Mouse (Mus musculus) adrenal gland (tissue): ENCODE data around the gene Tamm41.

ENCODE experiments used
- intact Hi-C: fragments of 180-260 bp; cut with DNase I; formaldehyde crosslinking; loops from one replicate; pipeline ENCODE4 v1.15.1; 2025
- long read RNA-seq, 2 experiments: library from polyadenylated mRNA; unstranded; transcript quantifications; one replicate each; pipeline ENCODE4 v2.0.0; 2020; ENCODE audit warnings: borderline replicate concordance in 1 of 2; ENCODE audit not compliant: insufficient replicate concordance in 1 of 2

Gene Tamm41
- long read RNA-seq, experiment 1, transcript Tamm41-201 (8 exons, 1,168 nt) = major isoform, 8 of 9 reads
- long read RNA-seq, experiment 1, partial matches to known transcripts = 0 of 9 reads
- long read RNA-seq, experiment 1, other reads (novel, unspliced or antisense) = 1 of 9 reads
- long read RNA-seq, experiment 2, transcript Tamm41-201 (8 exons, 1,168 nt) = major isoform, 7 of 12 reads
- long read RNA-seq, experiment 2, partial matches to known transcripts = 1 of 12 reads
- long read RNA-seq, experiment 2, other reads (novel, unspliced or antisense) = 4 of 12 reads

DNA sequence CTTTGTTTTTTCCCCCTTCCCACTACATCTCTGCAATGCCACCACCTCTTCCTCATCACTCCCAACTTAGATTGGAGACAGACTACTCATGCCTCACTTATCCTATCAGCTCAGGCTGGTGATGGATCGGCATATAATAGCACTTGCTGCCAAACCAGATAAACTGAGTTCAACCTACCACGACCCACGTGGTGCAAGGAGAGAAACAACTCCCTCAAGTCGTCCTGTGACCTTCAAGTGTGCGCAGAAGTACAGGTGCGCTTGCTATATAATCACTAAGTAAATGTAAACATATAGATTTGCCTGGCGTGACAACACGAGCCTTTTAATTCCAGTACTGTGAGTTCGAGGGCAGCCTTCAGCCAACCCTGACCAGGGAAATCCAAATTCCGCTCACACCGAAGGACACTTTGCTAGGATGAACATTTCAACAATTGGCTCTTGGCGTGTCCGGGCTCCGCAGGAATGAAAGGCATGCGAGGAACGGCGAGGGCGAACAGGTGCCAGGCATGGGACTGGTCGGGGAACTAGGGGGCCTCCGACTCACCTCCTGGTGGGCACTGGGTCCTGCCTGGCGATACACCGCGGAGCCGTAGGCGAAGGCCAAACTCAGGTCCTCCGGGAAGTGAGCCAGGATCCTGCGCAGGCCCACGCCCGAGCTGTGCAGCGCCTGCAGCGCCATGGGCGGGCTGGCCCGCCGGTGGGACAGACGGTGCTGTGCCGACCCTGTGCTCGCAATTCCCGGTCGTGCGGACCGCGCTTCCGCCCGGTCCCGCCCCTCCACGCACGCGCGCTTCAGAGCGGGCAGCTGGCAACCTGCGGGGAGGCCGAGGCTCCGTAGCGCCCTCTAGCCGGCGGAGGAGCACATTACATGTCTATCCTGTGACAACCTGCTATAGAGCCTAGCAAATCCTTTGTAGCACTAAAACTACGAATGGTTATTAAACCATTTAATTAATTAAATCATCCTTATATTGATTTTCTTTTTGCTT is at the start of gene Tamm41:
Gene Tamm41 (minus strand): TSS at position 774 of the 992 bp plus-strand sequence.
- intact Hi-C loops = loop anchor here (10.0 kb wide), 1 partner anchor 227 kb away; no protein-coding TSS in a partner anchor

DNA sequence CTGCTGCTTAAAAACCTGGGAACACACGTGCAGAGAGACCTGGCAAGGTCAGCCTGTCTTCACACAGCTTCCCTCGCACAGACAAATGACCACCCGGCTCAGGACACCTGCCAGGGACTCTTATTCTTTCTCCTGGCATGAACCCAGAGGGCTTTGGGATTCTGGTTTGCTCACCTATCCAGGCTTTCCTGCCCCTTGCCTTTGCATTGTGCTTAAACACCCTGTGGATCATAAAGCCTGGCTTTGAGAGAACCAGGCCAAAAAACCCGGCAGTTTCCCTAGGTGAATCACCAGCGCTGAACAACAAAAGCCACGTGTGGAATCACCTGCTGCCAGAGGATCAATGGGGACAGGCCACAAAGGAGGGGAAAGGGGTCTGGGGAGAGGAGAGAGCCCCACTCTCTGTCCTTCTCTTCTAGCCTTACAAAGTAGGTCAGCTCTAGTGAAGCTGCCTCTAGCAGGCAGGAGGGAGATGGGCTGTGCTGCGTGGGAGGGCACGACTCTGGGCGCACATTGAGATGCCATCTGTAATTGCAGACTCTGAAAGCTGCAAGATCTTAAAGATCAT is 47.7 kb upstream of the Tamm41 start:
- intact Hi-C loops = no loop called here

DNA sequence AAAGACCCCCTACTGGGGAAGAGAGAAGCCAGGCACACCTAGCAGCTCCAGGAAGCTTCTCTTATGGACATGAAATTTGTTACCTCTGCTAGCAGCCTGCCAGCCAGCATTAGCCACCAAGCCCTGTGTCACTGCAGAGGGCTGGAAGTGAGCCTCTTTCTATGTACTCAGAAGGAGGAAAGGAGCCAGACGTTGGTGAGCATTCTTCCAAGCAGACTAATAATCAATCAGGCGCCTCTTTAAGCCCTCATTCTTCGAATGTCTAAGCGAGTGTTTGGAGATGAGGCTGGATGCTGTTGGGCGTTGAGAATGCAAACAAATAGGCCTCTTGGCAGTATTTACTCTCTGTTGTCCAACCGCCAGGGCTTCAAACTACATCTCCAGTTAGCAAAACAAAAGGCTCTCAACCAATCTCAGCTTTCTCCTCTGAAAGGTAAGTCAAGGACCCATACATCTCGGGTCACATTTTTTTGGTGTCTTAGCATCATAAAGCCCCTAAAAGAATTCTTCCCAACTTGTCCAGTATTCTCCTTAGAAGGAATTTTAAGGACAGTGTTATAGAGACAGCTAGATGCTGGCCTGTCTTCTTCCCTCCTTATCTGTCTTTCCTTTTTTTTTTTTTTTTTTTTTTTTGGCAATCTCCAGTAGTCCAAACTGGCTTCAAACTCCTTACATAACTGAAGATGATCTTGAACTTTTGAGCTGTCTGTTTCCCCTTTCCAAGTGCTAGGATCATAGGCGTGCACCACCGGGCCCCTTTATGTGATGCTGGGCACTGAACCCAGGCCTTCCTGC is 39.3 kb upstream of the Tamm41 start:
- intact Hi-C loops = no loop called here

DNA sequence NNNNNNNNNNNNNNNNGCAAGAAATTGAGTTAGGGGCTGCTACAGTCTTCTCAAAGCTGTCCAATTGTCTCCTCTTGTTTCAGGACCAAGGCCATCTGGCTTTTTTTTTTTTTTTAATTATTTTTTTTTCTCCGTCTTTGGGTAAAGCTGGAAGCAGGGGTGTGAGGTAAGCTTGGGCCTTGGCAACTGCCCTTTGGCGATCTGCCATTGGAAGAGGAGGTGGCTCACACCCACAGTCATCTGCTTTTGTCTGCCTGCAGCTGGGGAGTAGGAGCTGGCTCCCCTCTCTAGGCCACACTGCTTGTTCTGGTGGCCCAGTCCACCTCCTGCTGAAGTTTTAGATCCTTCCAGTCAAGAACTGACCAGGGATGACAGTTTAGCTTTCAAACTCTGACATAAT is 34.3 kb upstream of the Tamm41 start:
- intact Hi-C loops = no loop called here

DNA sequence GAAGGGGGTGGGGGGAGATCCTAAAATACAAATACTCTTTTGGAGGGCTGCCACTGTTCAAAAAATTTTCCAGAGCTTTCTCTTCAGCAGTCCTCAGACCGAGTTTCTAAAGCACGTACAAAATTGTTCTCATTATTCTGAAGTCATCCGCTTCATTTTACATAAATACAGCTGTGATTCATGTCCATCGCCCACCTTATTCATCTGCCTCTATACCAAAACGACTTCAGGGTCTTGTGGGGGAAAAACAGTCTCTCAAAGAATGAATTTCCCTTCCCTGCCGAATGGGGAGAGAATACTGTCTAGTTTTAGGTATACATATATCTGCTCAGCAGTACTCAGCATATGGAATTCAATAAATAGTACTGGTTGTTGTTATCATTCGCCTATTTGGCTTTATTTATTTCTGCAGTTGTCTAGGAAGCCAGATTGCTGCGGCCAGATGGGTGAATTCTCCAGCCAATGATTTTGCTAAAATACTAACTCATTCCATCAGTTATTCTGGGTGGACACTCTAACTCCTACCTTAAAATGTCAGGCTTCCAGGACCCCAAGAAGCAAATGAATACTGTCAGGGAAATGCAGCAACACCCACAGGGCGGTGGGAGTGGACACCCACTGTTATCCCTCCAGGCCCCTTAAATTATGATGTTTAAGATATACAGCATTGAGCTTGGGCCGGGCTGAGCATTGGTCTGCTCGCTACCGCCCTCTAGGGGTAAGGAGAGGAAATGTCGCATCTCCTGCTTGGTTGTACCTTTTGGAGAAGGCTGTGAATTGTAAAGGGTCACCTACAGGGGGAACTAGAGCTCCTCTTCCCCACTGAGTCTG is 27.9 kb upstream of the Tamm41 start:
- intact Hi-C loops = no loop called here

DNA sequence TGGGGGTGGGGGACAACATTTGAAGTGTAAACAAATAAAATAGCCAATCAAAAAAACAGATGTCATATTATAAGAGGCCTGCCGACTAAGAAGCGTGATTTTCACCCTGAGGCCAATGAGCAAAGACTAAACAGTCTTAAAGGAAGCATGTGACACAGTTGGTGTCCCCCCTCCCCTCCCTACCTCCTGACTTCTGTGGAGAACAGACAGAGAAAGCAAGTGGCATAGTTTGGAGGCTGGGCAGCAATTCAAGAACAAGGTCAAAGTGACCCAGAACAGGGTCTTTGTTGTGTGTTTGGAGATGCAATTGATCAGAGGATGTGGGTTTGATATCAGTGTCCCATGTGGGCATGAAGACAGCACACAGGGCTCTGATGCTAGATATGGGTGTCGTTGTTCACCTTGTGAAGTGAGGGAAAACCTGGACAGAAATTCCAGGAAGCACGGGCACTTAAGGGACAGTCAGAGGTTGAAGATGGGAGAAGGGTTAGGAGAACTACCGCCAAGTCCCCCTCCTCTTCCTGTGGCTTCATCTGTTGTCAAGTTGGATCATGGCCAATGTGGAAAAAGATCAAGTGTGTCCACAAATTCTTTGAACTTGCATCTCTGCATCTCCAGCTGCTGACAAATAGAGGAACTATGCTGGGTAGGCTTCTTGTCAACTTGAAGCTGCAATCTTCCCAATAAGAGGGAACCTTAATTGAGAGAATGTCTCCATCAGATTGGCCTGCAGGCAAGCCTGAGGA is 25.1 kb upstream of the Tamm41 start:
- intact Hi-C loops = no loop called here

DNA sequence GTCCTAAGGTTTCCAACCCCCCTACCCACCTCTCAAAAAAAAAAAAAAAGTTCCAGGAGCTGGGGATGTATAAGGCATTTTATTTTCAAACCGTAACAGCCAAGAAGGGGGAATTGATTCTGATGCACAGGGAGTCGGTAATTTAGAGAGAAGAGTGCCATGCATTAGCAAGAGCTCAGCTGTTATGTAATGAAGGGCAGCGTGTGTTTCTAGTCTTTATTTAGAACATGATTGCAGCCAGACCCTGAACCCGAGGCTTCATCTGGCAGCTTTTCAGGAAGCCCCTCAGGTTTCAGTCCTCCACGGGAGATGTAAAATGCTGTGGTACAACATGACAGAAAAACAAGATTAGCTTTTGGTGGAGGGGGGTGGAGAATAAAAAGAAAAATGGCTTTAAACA is 21.6 kb upstream of the Tamm41 start:
- intact Hi-C loops = no loop called here

DNA sequence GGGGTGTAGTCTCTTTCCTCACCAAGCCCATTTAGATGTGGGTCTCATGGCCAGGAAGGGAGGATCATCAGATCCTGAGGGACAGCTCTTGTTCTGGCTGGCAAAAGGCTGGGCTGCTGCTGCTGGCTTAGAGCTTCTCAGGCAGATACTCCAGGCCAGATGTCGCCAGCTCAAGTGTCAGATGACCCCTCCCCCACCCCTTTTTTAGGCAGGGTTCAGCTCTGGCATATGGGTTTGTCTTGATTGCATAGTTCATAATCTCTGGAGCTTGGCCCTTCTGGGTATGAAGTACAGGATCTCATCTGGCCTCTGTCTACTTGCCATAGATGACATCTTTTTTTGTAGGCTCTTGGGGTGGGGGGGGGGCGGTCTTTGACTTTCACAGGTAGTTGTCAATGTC is 19.0 kb upstream of the Tamm41 start:
- intact Hi-C loops = no loop called here

DNA sequence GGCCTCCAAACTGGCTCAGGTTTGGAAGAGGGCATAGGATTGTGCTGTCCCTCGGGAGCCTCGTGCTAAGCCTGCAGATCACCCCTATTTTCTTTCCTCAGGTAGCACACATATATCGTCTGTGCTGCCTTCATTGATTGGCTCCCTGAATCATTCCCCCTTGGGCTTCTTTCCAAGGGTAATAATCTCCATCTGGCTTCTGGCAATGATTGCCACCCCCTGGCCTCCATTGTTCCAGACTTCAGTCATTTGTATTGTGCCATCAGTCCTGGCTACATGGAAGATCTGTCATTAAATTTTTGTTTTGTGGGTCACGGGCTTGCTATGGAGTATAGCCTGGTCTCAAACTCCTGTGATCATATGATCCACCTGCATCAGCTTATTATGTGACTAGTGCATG is 17.8 kb upstream of the Tamm41 start:
- intact Hi-C loops = no loop called here

DNA sequence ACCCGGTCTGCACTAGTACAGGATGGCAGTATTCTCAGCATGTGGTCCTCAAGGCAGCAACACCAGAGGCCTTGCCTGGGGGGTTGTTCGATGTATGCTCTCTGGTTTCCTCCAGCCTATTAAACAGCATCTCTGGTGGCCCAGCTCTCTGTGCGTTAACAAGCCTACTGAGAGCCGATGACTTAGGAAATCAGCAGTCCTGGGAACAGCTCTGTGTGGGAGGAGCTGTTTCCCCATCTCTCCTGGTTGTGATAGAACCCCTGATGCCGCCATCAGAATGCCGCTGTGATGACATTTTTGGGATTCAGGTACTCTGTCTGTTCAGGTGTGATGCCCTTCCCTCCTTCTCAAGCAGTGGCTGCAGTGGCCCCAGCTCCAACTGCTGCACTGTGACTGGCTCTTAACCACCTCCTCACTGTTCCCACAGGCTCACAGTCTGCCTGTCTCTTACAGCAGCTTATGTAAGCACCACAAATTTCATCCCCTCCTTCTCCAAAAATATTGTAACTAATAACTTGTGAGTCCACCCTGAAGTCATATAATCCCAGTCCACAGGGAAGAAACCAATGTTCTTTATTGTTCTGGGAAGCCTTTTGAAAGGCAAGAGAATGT is 14.0 kb upstream of the Tamm41 start:
- intact Hi-C loops = no loop called here

DNA sequence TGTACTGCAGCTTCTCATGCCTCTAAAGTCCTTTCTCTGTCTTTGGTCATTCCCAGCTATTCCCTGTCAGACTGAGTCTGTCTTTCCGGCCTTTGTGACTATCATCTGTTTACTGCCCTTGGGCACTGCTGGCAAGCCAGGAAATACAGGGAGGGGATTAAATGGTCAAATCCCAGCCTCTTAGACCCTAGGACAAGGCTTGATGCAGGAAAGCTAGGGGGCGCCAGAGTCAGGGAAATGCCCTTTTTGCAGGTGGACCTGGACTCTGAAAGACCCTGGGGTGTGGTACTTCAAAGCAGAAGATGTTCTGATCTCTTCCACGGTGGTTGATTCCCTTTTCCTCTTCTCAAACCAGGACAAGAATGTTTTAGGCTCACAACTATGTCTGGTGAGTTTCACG is 11.3 kb upstream of the Tamm41 start:
- intact Hi-C loops = no loop called here

DNA sequence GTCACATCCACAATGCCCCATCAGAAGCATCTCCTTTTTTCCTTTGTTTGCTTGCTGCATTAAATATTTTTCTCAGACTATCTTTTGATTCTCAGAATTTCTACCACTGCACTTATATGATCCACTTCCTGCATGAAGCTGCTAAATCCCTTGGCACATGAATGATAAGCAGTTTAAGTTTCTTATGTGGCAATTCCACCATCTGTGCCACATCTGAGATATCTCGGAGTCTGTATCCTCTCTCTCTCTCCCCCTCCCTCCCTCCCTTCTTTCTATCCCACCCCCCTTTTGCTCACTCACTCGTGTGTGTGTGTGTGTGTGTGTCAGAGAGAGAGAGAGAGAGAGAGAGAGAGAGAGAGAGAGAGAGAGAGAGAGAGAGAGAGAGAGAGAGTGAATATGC is 10.1 kb upstream of the Tamm41 start:
- intact Hi-C loops = no loop called here

DNA sequence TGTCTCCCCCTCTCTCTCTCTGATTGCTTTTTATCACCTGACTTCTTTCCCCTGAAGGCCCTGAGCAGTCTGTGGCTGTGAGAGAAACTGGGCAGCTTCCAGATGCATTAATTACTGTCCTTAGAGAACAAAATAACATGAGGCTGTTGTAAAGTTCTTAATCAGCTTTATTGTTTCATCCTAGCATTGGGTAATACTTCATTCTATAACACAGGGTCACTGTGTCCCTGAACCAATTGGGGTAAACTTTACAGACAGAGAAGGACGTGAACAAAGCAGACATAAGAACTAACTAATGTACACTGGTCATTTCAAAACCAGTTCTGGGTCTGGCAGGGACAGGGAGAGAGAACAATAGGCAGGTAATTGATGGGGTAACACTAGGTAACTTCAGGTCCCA is 8.4 kb upstream of the Tamm41 start:
- intact Hi-C loops = no loop called here

DNA sequence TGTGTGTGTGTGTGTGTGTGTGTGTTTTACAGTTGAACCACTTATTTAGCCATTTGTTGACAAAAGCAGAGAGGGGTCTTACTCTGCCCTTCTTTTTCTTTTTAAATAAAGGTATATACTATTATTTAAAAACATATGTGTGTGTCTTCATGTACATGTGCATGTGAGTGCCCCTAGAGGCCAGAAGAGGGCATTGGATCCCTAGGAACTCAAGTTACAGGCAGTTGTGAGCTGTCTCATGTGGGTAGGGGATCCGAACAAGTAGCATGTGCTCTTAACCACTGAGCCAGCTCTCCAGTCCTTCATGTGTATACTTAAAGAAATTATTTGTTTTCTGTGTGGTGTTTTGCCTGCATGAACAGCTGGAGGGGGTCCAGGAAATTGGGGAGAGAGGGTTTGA is 7.0 kb upstream of the Tamm41 start:
- intact Hi-C loops = no loop called here

DNA sequence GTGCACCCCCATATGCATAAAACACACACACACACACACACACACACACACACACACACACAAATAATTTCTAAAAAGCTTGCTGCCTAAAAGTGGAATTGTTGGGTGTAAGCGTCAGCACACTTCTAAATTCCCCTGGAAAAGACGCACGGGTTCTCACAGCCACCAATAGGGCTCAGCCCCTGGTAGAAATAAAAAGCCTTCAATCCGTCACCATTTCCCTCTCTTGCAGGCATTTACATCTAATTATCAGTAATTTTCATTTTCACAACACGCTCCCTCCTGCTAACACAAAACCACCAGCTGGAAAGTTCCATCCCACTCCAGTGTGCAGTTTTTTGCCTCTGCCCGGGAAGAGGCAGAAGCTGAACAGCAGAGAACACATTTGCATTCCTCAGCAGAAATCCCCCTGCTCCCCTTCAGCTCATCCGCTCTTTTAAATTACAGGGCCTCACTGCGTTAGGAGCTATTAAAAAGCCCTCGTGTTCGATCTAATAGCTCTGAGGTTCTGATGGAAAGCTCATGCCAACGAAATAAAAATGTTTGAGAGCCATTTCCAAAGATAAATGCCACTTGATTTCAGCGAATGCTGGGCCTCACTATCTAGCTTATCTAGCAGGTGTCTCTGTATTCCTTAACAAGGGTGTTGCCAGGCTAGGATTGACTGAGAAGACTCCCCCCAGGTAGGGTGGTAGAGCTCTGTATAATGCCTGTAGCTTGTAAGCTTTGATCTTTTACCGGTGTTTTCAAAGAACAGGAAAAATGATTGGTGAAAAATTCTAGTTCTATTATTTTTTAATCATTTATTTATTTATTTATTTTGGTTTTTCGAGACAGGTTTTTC is 6.2 kb upstream of the Tamm41 start:
- intact Hi-C loops = no loop called here

DNA sequence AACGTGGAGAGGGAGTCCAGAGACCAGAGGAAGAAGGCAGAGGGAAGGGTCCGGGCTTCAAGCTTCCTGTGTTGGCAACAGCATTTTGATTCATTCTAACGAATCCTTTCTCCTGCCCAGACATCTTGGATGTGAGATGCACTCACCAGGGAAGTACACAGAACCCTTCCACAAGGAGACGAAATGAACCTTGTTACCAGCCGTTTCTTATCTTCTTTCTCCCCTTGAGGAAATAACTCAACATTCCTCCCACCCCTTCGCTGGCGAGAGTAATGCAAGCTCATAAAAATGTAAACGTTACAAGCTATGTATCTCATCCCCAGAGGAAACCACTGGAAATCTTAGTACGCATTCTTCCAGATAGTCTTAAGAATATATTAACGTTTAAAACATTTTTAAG is 4.9 kb upstream of the Tamm41 start:
- intact Hi-C loops = no loop called here

DNA sequence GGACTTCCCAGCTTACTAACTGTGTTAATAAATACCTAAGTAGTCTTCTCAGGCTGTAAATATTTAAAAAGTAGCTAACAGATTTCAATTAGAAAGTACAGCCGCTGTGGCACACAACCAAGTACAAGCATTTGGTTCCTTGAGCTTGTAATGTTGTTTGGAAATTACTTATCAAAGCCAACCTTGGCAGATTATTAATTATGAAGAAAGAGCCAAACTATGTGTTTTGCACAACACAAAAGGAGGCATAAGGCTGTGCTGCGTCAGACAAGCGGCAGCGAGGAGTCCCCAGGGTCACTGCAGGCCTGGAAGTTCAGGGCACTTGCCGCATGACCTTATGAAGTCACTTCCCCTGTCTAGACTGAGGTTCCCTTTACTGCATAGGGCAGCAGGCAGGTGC is 4.2 kb downstream of the Tamm41 start:
- intact Hi-C loops = loop anchor here (10.0 kb wide), 1 partner anchor 231 kb away; no protein-coding TSS in a partner anchor

DNA sequence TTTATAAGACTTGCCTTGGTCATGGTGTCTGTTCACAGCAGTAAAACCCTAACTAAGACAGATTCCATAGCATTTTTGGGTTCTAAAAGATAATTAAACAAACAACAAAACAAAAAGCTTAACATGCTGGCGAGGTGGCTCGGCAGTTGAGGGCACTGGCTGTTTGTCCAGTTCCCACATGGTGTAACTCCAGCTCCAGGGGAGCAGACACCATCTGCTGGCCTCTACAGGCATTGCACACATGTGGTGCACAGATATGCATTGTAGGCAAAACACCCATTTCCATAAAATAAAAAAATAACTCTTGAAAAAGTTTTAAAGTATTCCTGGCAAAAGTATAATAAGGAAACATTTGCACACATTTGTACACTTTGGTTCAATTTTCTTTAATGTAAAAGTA is 7.6 kb downstream of the Tamm41 start:
- intact Hi-C loops = loop anchor here (10.0 kb wide), 1 partner anchor 235 kb away; no protein-coding TSS in a partner anchor
